Mouse (Mus musculus): Measurements from ENCODE around the gene Fitm1.

DNA sequence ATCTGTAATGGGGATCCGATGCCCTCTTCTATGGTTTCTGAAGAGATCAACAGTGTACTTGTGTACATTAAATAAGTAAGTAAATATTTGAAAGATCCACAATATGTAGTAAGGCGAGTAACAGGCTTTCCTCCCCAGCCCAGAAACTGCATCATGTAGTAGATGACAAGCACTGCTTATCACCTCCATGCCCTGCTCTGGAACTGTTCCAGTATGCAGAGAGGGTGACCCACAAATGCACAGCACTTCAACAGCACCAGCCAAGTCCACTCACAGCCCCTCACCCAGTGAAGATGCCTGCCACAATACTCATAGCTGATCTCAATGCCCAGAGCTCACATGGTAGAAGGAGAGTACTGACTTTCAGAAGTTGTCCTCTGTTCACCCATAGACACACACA is 4.8 kb upstream of the Fitm1 start:
- no peak for TF ChIP-seq USF1 (IDR thresholded peaks at IDR 0.05; ENCODE audit: low read depth, low read length)
- TF ChIP-seq GABPA (IDR thresholded peaks at IDR 0.05; ENCODE audit: insufficient replicate concordance, low read depth, low read length): no peak
- TF ChIP-seq CTCF (conservative IDR thresholded peaks at IDR 0.05 in 1 of 2, IDR thresholded peaks at IDR 0.05 in 1 of 2; ENCODE audit: low read depth in 2 of 2, low read length in 2 of 2): no peak
